Mouse (Mus musculus) hindbrain, embryonic 10.5 days (tissue): ENCODE measurements at regions not wholly inside any gene's neighbourhood (a gene's known extent, or its start where the extent isn't known, plus 50 kb on each side); places are given as distances from the start of the nearest gene placed in this dataset.
A peak's percentile ranks its signal among the peaks of the same experiment; 100 is the strongest.
"Not testable (repeated sequence)": the region's sequence is repeated elsewhere in the genome, so short reads cannot be mapped to it uniquely, and the experiment has no call there.

Experiments
- DNase-seq: peaks from one replicate; pipeline ENCODE4 v3.0.0-alpha.2; 2017; ENCODE audit warnings: low spot score
- H3K27ac ChIP-seq: fragments of 300-500 bp; sonication (generic); 2 replicates; pipeline ENCODE4 v1.5.1; 2016; ENCODE audit warnings: mild to moderate bottlenecking, moderate library complexity
- H3K27me3 ChIP-seq: fragments of 300-500 bp; sonication (generic); 2 replicates; pipeline ENCODE4 v1.6.1; 2016; ENCODE audit warnings: mild to moderate bottlenecking; ENCODE audit not compliant: poor library complexity, insufficient read depth, severe bottlenecking
- H3K36me3 ChIP-seq: fragments of 300-500 bp; sonication (generic); 2 replicates; pipeline ENCODE4 v1.6.1; 2016; ENCODE audit warnings: mild to moderate bottlenecking, moderate library complexity
- H3K4me1 ChIP-seq: fragments of 300-500 bp; sonication (generic); replicated peaks from 2 replicates; pipeline ENCODE4 v1.6.1; 2016; ENCODE audit warnings: mild to moderate bottlenecking
- H3K4me3 ChIP-seq: fragments of 300-500 bp; sonication (generic); 2 replicates; pipeline ENCODE4 v1.5.1; 2016; ENCODE audit warnings: mild to moderate bottlenecking, moderate library complexity
- H3K9me3 ChIP-seq: fragments of 300-500 bp; sonication (generic); 2 replicates; pipeline ENCODE4 v1.6.1; 2016; ENCODE audit warnings: mild to moderate bottlenecking, moderate library complexity
- WGBS: fragments of 180-500 bp; shearing (Covaris S2); methylation state at CpG from one replicate; pipeline ENCODE4 v1.1.7; 2016; 5-methylcytosine and 5-hydroxymethylcytosine counted together

DNA sequence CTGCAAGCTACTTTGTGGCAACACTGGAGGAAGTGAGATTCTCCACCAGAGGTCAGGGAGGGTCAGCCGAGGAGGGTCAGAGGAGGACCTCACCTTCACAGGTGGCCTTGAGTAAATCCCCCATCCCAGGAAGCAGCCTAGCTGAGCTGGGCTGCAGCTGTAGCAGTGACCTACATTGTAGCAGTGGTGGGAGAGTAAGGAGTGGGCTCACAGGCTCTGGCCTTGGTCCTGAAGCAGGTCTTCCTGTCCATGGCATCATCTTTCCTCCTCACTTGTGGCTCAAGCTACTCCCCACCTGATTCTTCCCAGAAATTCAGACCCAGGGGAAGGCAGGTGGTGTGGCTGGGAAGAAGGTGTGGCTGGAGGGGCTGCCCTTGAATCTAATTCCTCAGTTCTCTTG, 84.3 kb downstream of the 1810013L24Rik start:
- H3K4me1 ChIP-seq, DNase-seq, H3K9me3 ChIP-seq, H3K4me3 ChIP-seq, H3K27ac ChIP-seq, H3K27me3 ChIP-seq, H3K36me3 ChIP-seq: not testable (repeated sequence)
- WGBS: 43% methylated on average over 1 of the region's 1 CpGs

DNA sequence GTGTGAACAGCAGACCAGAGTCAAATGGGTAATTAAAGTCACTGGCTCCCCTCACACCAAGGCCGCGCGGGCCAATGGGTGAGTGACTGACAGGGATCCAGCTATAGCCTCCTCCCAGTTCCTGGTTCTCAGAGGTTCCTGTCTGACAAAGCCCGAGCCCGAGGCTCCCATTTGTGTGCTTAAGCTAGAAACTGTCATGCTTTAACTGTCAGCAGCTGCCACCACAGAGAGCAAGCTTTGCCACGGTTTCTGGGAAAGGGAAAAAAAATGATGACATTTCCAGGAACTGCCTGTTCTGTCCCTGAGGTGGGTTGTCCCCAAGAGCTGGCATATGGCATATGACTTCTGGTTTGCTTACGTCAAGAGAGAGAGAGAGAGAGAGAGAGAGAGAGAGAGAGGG, 86.2 kb downstream of the 1810013L24Rik start:
- Histone ChIP-seq H3K36me3 (no peaks in the 10 kb centered on the region), H3K9me3 (no peaks in the 10 kb centered on the region), H3K4me1 (peaks cover 8% of the 10 kb centered on the region; the same call in 1 of the 2 replicates), H3K27ac (no peak overlapping the region), H3K27me3 (no peaks in the 10 kb centered on the region), H3K4me3 (no peak overlapping the region)
- DNase-seq: no peak
- 55% methylated on average over 7 of the region's 7 CpGs for WGBS

- WGBS: 85% methylated on average over 9 of the region's 9 CpGs
- Histone ChIP-seq H3K27ac (no peak overlapping the region), H3K4me3 (no peak overlapping the region), H3K27me3 (no peaks in the 10 kb centered on the region), H3K36me3 (no peaks in the 10 kb centered on the region), H3K4me1 (peaks cover 8% of the 10 kb centered on the region; the same call in 1 of the 2 replicates), H3K9me3 (no peaks in the 10 kb centered on the region)
- no peak for DNase-seq
Measured at GRCm38 (mm10) chr16:8918741-8919535, 89.0 kb downstream of the 1810013L24Rik start.

DNA sequence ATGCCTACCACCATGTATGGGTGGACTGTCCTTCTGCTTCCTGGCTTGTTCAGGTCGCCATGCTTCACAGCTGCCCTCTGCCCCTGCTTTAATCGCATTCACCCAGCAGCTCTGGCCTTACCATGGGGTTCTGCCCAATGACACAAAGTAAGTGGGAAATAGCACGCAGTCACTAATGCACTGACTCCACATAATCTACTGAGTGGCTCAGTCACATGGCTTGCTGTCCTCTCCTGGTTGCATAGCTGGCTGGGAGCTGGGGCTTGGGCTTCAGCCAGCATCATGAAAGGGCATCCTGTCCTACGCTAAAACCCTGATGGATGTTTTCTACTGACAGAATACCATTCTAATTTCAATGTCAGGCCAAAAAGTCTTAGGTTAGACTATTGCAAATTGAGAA, 94.8 kb downstream of the 1810013L24Rik start:
- no peaks in the 10 kb centered on the region; the same call in 1 of the 2 replicates for H3K9me3 ChIP-seq
- DNase-seq: no peak
- no peak overlapping the region for H3K27ac ChIP-seq
- H3K4me3 ChIP-seq: no peak overlapping the region
- 87% methylated on average over 4 of the region's 4 CpGs for WGBS
- H3K4me1 ChIP-seq: no peaks in the 10 kb centered on the region
- H3K27me3 ChIP-seq: no peaks in the 10 kb centered on the region
- no peaks in the 10 kb centered on the region for H3K36me3 ChIP-seq

GRCm38 (mm10) chr16:8931961-8932360, 102.1 kb downstream of the 1810013L24Rik start:
- Histone ChIP-seq H3K9me3 (peaks cover 2% of the 10 kb centered on the region; the same call in 1 of the 2 replicates), H3K27ac (no peak overlapping the region), H3K27me3 (no peaks in the 10 kb centered on the region), H3K36me3 (no peaks in the 10 kb centered on the region), H3K4me1 (peaks cover 10% of the 10 kb centered on the region), H3K4me3 (no peak overlapping the region)
- no peak for DNase-seq

GRCm38 (mm10) chr16:8933121-8933520, 103.2 kb downstream of the 1810013L24Rik start:
- DNase-seq: no peak
- H3K4me1 ChIP-seq: peaks cover 12% of the 10 kb centered on the region
- H3K36me3 ChIP-seq: no peaks in the 10 kb centered on the region
- H3K9me3 ChIP-seq: 0 out of 2 replicates have a peak, but pooled peaks cover 2% of the 10 kb centered on the region
- H3K27ac ChIP-seq: no peak overlapping the region
- H3K4me3 ChIP-seq: no peak overlapping the region
- no peaks in the 10 kb centered on the region for H3K27me3 ChIP-seq
- 93% methylated on average over 3 of the region's 3 CpGs for WGBS

DNA sequence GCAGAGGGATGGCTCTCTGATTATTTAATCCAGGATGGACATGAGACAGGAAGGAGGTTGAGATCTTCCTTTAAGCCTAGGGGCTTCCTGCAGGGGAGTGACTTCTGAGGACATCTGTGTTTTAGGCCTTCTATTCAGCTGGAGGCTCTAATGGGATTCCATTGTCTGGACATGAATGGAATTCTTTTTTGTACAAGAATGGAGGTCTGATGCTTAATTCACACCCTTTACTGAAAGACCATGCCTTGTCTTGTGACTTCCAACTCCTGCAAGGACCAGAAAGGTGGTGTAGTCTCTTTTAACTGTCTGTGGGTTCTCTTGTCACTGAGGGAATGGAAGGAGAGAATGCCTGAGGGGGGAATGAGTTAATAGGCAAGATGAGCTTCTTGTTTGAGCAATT, 106.5 kb downstream of the 1810013L24Rik start:
- Histone ChIP-seq H3K27me3 (no peaks in the 10 kb centered on the region), H3K36me3 (no peaks in the 10 kb centered on the region), H3K4me1 (peaks cover 28% of the 10 kb centered on the region), H3K4me3 (no peak overlapping the region), H3K27ac (peak overlapping the region; percentile 53; the same call in 1 of the 2 replicates), H3K9me3 (no peaks in the 10 kb centered on the region)
- DNase-seq: no peak

DNA sequence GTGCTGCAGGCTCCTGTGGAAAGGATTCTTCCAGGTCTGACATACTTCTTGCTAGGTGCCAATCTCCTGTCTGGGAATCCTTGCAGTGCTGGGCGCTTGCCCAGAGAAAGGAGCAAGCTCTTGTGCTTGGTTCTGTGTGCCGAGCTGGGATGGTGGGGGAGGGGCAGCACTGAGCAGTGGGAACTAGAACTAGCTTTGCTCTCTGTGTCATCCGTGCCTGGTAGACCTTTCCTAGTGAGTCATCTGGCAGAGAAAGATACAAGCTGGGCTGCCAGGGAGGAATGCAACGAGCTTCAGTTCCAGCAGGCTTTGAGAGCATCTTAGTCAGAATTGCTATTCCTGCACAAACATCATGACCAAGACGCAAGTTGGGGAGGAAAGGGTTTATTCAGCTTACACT, 108.6 kb downstream of the 1810013L24Rik start:
- Histone ChIP-seq H3K4me1 (peaks cover 28% of the 10 kb centered on the region), H3K4me3 (no peak overlapping the region), H3K27me3 (no peaks in the 10 kb centered on the region), H3K27ac (no peak overlapping the region), H3K36me3 (no peaks in the 10 kb centered on the region), H3K9me3 (no peaks in the 10 kb centered on the region)
- DNase-seq: peak; percentile 5
- WGBS: 39% methylated on average over 5 of the region's 5 CpGs

DNA sequence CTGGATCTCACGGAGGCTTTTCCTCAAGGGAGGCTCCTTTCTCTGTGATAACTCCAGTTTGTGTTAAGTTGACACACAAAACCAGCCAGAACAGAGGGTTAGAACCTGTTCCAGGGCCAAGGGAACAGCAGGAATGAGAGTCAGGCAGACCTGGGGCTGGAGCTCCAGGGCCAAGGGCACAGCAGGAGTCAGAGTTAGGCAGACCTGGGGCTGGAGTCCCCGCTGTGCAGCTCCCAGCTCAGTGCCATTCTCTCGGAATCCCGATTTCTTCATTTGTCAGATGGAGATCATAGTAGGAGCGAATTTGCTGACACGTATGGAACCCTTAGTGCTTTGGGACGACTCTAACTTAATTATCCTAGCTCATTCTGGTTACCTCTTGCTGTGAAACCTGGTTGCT, 109.2 kb downstream of the 1810013L24Rik start:
- WGBS: 42% methylated on average over 7 of the region's 7 CpGs

DNA sequence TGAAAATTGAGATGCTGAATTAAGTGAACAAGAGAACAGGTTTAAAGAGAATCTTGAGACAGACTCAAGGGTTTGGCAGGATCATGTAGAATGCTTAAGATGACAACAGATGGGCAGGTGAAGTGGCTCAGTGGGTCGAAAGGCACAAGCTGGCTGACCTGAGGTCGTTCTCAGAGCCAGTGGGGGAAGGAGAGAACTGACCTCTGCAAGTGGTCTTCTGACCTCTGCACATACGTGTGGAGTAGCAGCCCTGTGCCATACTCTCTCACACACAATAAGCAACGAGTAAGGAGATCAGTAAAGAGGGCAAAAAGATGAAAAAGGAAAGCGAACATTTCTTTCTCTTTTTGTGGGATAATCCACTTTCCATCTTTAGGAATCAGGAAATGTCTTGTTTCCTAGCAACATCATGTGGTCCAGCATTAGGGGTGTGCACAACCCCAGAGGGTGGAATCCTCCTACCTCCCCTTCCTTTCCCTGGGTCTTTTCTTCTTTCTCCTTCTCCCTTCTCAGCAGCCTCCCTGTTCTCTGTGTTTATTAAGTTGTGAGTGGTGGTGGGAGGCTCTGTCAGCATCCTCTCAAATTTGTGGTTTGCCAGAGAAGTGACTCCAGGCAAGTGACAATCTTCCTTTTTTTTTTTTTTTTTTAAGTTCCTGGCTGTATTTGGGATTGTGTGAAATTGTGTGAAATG, 114.7 kb downstream of the 1810013L24Rik start:
- Histone ChIP-seq H3K36me3 (no peaks in the 10 kb centered on the region), H3K27me3 (no peaks in the 10 kb centered on the region), H3K4me1 (peaks cover 37% of the 10 kb centered on the region), H3K27ac (peak overlapping the region; percentile 62; the same call in 1 of the 2 replicates), H3K4me3 (no peak overlapping the region), H3K9me3 (no peaks in the 10 kb centered on the region)
- DNase-seq: no peak
- 24% methylated on average over 5 of the region's 5 CpGs for WGBS

More for the DNA sequence above, 109.2 kb downstream of the 1810013L24Rik start:
- no peak for DNase-seq
- Histone ChIP-seq H3K27ac (no peak overlapping the region), H3K4me1 (peaks cover 31% of the 10 kb centered on the region), H3K36me3 (no peaks in the 10 kb centered on the region), H3K9me3 (no peaks in the 10 kb centered on the region), H3K4me3 (no peak overlapping the region), H3K27me3 (no peaks in the 10 kb centered on the region)

DNA sequence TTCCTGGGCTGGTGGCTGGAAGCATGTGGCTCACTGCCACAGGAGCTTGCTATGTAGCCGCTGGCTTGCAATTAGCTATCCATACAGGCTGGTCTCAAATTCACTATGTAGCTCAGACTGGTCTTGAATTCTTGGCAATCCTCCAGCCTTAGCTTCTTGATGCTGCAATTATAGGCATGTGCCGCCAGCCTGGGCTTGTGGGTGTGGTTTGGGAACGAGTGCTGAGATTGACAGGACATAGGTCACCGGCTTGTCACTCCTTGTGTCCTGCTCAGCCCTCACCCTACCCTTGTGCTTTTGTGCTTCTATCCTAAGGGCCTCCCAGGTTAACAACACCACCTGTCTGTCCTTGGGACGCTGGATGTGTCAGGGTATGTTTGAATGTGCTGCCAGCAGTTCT, 117.9 kb downstream of the 1810013L24Rik start:
- Histone ChIP-seq H3K27ac (no peak overlapping the region; the same call in 1 of the 2 replicates), H3K36me3 (no peaks in the 10 kb centered on the region), H3K27me3 (no peaks in the 10 kb centered on the region), H3K4me1 (peaks cover 39% of the 10 kb centered on the region), H3K4me3 (no peak overlapping the region), H3K9me3 (peaks cover 10% of the 10 kb centered on the region; the same call in 1 of the 2 replicates)
- no peak for DNase-seq
- WGBS: 69% methylated on average over 5 of the region's 5 CpGs

DNA sequence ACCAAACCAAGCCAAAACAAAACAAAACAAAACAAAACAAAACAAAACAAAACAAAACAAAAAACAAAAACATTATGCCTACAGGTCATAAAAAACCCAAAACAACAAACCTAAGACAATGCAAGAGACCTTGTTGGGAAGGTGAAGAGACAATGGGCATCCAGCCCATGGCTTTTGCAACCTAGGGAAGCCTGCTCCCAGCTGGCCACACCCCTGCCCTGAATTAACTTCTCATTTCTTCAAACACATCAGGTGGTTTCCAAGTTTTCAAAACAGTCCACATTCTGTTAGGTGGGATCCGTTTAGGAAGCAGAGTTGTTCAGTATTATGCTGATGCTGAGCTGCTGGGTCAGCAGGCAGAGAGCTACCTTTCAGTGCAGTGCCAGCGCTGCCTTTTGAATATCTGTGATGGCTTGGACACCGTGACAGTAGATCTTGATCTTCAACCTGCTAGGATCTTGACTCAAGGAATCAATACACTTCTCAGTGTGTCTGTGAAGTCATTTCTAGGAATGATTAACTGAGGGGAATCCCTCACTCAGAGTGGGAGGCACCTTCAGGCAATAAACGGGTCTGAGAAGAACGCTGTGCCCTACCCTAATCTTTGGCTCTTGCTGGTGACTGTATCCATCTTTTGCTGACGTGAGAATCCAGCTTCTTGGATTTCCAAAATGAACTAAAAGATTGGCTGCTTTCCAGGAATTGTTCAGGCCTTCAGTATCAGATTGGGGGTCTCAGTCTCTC, 121.4 kb downstream of the 1810013L24Rik start:
- Histone ChIP-seq H3K4me1 (peaks cover 15% of the 10 kb centered on the region; the same call in 1 of the 2 replicates), H3K27ac (no peak overlapping the region), H3K27me3 (no peaks in the 10 kb centered on the region), H3K4me3 (no peak overlapping the region), H3K9me3 (peaks cover 17% of the 10 kb centered on the region; the same call in 1 of the 2 replicates), H3K36me3 (no peaks in the 10 kb centered on the region)
- no peak for DNase-seq
- WGBS: 85% methylated on average over 6 of the region's 6 CpGs
